Mouse (Mus musculus) C2C12 (cell line): Measurements from ENCODE around the gene Gzf1.

Experiments used
- CEBPB ChIP-seq: IDR thresholded peaks from one replicate; pipeline ENCODE4 v1.6.1; 2011; ENCODE audit warnings: low read depth, mild to moderate bottlenecking, control low read depth, moderate library complexity
- CTCF ChIP-seq: IDR thresholded peaks from one replicate; pipeline ENCODE4 v1.5.1; 2011; ENCODE audit not compliant: control insufficient read depth, insufficient read depth, insufficient read length
- MAX ChIP-seq: IDR thresholded peaks from one replicate; pipeline ENCODE4 v1.6.1; 2011; ENCODE audit warnings: mild to moderate bottlenecking, control low read depth

DNA sequence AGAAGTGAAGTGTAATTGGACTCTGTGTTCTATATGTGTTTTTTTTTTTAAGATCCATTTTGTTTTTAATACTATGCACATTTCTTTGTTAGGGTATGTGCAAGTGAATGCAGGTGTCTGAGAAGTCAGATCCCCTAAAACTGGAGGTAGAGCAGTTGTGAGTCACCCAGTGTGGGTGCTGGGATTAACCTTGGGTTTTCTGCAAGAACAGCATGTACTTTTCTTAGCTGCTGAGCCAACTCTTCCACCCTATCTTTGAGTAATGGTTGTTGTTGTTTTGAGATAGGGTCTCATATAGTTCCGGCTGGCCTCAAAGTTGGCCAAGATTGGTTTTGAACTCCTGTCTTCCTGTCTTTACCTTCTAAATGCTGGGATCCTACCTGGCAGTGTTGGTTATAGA, 2.2 kb downstream of the Gzf1 start:
- TF ChIP-seq CEBPB (no peak), CTCF (no peak), MAX (no peak)
